Mouse (Mus musculus) spleen, adult 2 months (tissue): ENCODE results near the gene Pcsk4. TPM values are rescaled to one million over a fixed set of nuclear protein-coding genes. Genes with fewer than 3 reads are reported as not detected.
A peak's percentile ranks its signal among the peaks of the same experiment; 100 is the strongest.

Experiments
- DNase-seq, 2 experiments: peaks; one replicate each; pipeline versions ENCODE4 v3.0.0 to v3.0.0-alpha.2; 2012 to 2021; ENCODE audit warnings: low spot score in 2 of 2, low read depth in 1 of 2
- H3K27ac ChIP-seq: fragments of 200-500 bp; 2 replicates; pipeline ENCODE4 v1.5.1; 2012; ENCODE audit warnings: low read length, inconsistent platforms; ENCODE audit not compliant: insufficient read depth
- H3K27me3 ChIP-seq: fragments of 200-500 bp; 2 replicates; pipeline ENCODE4 v1.6.1; 2012; ENCODE audit warnings: mild to moderate bottlenecking, moderate library complexity, low read length, inconsistent platforms; ENCODE audit not compliant: control insufficient read depth, insufficient read depth
- H3K36me3 ChIP-seq: fragments of 200-500 bp; 2 replicates; pipeline ENCODE4 v1.6.1; 2012; ENCODE audit warnings: mild to moderate bottlenecking, low read length, inconsistent platforms; ENCODE audit not compliant: control insufficient read depth, insufficient read depth
- H3K4me1 ChIP-seq: fragments of 200-500 bp; 2 replicates; pipeline ENCODE4 v1.6.1; 2011; ENCODE audit warnings: inconsistent platforms; ENCODE audit not compliant: control insufficient read depth, insufficient read depth, insufficient read length
- H3K4me3 ChIP-seq: fragments of 200-500 bp; 2 replicates; pipeline ENCODE4 v1.5.1; 2011; ENCODE audit warnings: mild to moderate bottlenecking, inconsistent platforms; ENCODE audit not compliant: insufficient read depth, insufficient read length; ENCODE audit errors: extremely low read depth
- CTCF ChIP-seq: fragments of 200-500 bp; IDR thresholded peaks from 2 replicates; pipeline ENCODE4 v1.5.1; 2011; ENCODE audit warnings: mild to moderate bottlenecking, inconsistent platforms; ENCODE audit not compliant: insufficient read depth, insufficient read length, insufficient replicate concordance; ENCODE audit errors: extremely low read depth
- POLR2A ChIP-seq: fragments of 200-500 bp; IDR thresholded peaks from 2 replicates; pipeline ENCODE4 v1.6.1; 2011; ENCODE audit warnings: low read depth, low read length, inconsistent platforms
- WGBS: fragments of 180-500 bp; shearing (Covaris S2); methylation state at CpG from one replicate; pipeline ENCODE4 v1.1.7; 2018; 5-methylcytosine and 5-hydroxymethylcytosine counted together
- polyA plus RNA-seq: library from polyadenylated mRNA; depleted of rRNA; stranded (reverse); fragments of >200 nt; gene quantifications from 2 replicates; pipeline ENCODE4 v1.2.3, GENCODE M21; 2012; rRNA removed

Pcsk4 gene
- polyA plus RNA-seq = 6.2 and 10.0 TPM in 2 replicates

- Histone ChIP-seq H3K4me1 (no peaks in the 10 kb centered on the region; the same call in 1 of the 2 replicates), H3K36me3 (no peaks in the 10 kb centered on the region), H3K4me3 (peak within 1 kb of the TSS; percentile 54; the same call in 1 of the 2 replicates), H3K27ac (no peak within 1 kb of the TSS), H3K27me3 (no peaks in the 10 kb centered on the region)
- 10% methylated on average over 36 of the region's 36 CpGs for WGBS
- no peak for TF ChIP-seq CTCF
- no peak for TF ChIP-seq POLR2A
- peak; percentile 87 to 88 for DNase-seq
These were observed at the start of gene Pcsk4, which contains the start of gene Reep6 for GRCm38 (mm10) chr10:80329273-80330081. Pcsk4 (minus strand) TSS chr10:80329498. Reep6 (plus strand) TSS chr10:80329953.

- Histone ChIP-seq H3K27ac (no peak overlapping the region), H3K4me3 (no peak overlapping the region), H3K36me3 (peaks cover 13% of the 10 kb centered on the region), H3K27me3 (no peaks in the 10 kb centered on the region), H3K4me1 (no peaks in the 10 kb centered on the region)
- WGBS = 54% methylated on average over 10 of the region's 10 CpGs
- TF ChIP-seq CTCF (peak; percentile 57; the same call in 1 of the 2 replicates), POLR2A (no peak)
- DNase-seq = no peak
These were observed 48.4 kb upstream of the Pcsk4 start for GRCm38 (mm10) chr10:80377716-80378115.

- H3K4me1 ChIP-seq = no peaks in the 10 kb centered on the region
These were observed 46.9 kb upstream of the Pcsk4 start for GRCm38 (mm10) chr10:80376160-80376559.

GRCm38 (mm10) chr10:80374063-80374462, 44.8 kb upstream of the Pcsk4 start:
- no peaks in the 10 kb centered on the region for H3K4me1 ChIP-seq
- no peaks in the 10 kb centered on the region for H3K27me3 ChIP-seq
- H3K27ac ChIP-seq = no peak overlapping the region
- no peaks in the 10 kb centered on the region for H3K36me3 ChIP-seq
- peak in 1 of 2 experiments; percentile 75 for DNase-seq
- 49% methylated on average over 6 of the region's 6 CpGs for WGBS
- TF ChIP-seq CTCF = no peak
- no peak for TF ChIP-seq POLR2A
- no peak overlapping the region for H3K4me3 ChIP-seq

More at GRCm38 (mm10) chr10:80376160-80376559, 46.9 kb upstream of the Pcsk4 start:
- Histone ChIP-seq H3K27ac (no peak overlapping the region), H3K36me3 (peaks cover 1% of the 10 kb centered on the region), H3K27me3 (no peaks in the 10 kb centered on the region), H3K4me3 (no peak overlapping the region)
- 2% methylated on average over 7 of the region's 7 CpGs for WGBS
- TF ChIP-seq CTCF (peak; percentile 95), POLR2A (no peak)
- peak; percentile 86 to 87 for DNase-seq

- Histone ChIP-seq H3K4me1 (no peaks in the 10 kb centered on the region), H3K27me3 (no peaks in the 10 kb centered on the region), H3K4me3 (no peak overlapping the region), H3K27ac (no peak overlapping the region), H3K36me3 (no peaks in the 10 kb centered on the region)
- TF ChIP-seq CTCF (no peak), POLR2A (no peak)
- DNase-seq = no peak
- WGBS = 91% methylated on average over 6 of the region's 6 CpGs
These were observed 43.4 kb upstream of the Pcsk4 start for GRCm38 (mm10) chr10:80372706-80373105.

GRCm38 (mm10) chr10:80371983-80372382, 42.7 kb upstream of the Pcsk4 start:
- 61% methylated on average over 9 of the region's 9 CpGs for WGBS
- TF ChIP-seq CTCF = no peak
- TF ChIP-seq POLR2A = no peak
- H3K27me3 ChIP-seq = no peaks in the 10 kb centered on the region; the same call in 1 of the 2 replicates

GRCm38 (mm10) chr10:80371411-80371966, 42.2 kb upstream of the Pcsk4 start:
- Histone ChIP-seq H3K27me3 (no peaks in the 10 kb centered on the region; the same call in 1 of the 2 replicates), H3K27ac (no peak overlapping the region), H3K4me1 (no peaks in the 10 kb centered on the region), H3K4me3 (peak overlapping the region; percentile 21; the same call in 1 of the 2 replicates), H3K36me3 (no peaks in the 10 kb centered on the region)
- DNase-seq = peak; percentile 73 to 76
- 6% methylated on average over 12 of the region's 12 CpGs for WGBS
- TF ChIP-seq POLR2A (no peak), CTCF (no peak)

More at GRCm38 (mm10) chr10:80371983-80372382, 42.7 kb upstream of the Pcsk4 start:
- no peaks in the 10 kb centered on the region for H3K4me1 ChIP-seq
- H3K4me3 ChIP-seq = no peak overlapping the region
- DNase-seq = no peak
- H3K36me3 ChIP-seq = no peaks in the 10 kb centered on the region
- H3K27ac ChIP-seq = no peak overlapping the region
